Mouse (Mus musculus): ENCODE data around the gene Kcnk4.

The Kcnk4 gene

GRCm38 (mm10) chr19:6892512-6892911 is 41.8 kb downstream of the Kcnk4 start:
- DNase-seq (ENCODE audit: low read depth, low spot score), result no peak

GRCm38 (mm10) chr19:6877965-6878364 is 56.4 kb downstream of the Kcnk4 start:
- no peak for DNase-seq (ENCODE audit: low read depth, low spot score)

GRCm38 (mm10) chr19:6876799-6877198 is 57.5 kb downstream of the Kcnk4 start:
- DNase-seq (ENCODE audit: low read depth, low spot score), result no peak

- DNase-seq (ENCODE audit: low read depth, low spot score), result no peak
These were observed 58.5 kb downstream of the Kcnk4 start for GRCm38 (mm10) chr19:6875834-6876233.

GRCm38 (mm10) chr19:6874257-6874656 is 60.1 kb downstream of the Kcnk4 start:
- DNase-seq (ENCODE audit: low read depth, low spot score), result no peak

Data from forelimb bud, embryonic 11.5 days (tissue).